Mouse (Mus musculus): ENCODE data around the gene 2510039O18Rik. TPM values are rescaled to one million over a fixed set of nuclear protein-coding genes. Genes with fewer than 3 reads are reported as not detected.

2510039O18Rik gene
- total RNA-seq, 2 experiments from 2014 or later: 31.0 to 31.7 TPM

DNA sequence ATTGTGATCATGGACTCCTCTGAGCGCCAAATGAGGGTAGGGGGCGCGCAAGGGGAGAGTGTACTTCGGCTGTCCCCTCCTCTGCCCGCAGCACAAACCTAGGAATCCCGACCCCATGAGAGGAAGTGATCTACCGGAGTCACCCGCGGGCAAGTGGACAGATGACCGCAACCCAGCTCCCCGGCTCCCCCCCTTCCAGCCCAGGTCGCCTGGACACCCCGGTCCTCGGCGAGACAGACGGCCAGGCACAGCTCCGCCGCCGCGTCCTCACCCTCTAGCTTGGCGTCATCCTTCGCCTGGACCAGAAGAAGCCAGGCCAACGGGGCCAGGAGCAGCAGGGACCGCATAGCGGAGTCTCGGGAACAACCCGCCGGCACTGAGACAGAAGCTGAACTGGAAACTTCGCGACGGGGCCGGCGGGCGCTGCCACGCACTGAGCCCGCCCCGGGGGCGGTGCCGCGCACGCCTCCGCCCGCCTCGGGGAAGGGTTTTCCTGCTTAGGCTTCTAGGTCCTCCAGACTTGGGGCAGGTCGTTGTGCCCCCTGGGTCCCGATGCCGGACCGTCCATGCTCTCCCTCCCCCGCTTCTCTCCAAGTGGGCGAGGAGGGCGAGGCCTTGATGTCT lies 4.3 kb upstream of the 2510039O18Rik start, which contains the start of gene Plod1:
Plod1 (minus strand) TSS at position 437 of the 624 bp plus-strand sequence.
- DNase-seq: peak; percentile 72
- intact Hi-C loops (cut with DNase I): no loop called here

DNA sequence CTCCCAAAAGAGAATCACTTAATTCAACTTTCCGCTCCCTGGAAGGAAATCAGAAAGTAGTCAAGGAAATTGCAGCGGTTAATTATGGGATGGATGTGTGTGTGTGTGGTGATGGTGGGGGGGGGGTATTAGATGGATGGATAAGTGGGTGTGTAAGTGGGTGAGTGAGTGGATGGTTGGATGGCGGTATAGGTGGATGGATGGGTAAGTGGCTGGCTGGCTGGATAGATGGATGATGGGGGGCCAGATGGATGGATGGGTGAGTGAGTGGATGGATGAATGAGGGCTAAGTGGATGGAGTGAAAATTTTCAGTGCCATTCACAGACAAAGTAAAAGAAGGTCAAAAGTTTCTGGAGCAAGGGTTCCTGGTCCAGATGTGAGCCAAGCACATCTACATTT lies 3.7 kb upstream of the 2510039O18Rik start:
- DNase-seq: no peak
- intact Hi-C loops (cut with DNase I): no loop called here

- intact Hi-C loops (cut with DNase I): no loop called here
- DNase-seq: no peak
Observed at GRCm38 (mm10) chr4:147937486-147937885, 3.2 kb upstream of the 2510039O18Rik start.

GRCm38 (mm10) chr4:147938148-147939096 lies 2.3 kb upstream of the 2510039O18Rik start:
- intact Hi-C loops (cut with DNase I): no loop called here
- DNase-seq: no peak

GRCm38 (mm10) chr4:147940111-147940510 lies 584 bp upstream of the 2510039O18Rik start:
- intact Hi-C loops (cut with DNase I): no loop called here
- peak; percentile 11 for DNase-seq

- DNase-seq: peak; percentile 29
- intact Hi-C loops (cut with DNase I): no loop called here
Observed at GRCm38 (mm10) chr4:147941045-147942020, 638 bp downstream of the 2510039O18Rik start.

DNA sequence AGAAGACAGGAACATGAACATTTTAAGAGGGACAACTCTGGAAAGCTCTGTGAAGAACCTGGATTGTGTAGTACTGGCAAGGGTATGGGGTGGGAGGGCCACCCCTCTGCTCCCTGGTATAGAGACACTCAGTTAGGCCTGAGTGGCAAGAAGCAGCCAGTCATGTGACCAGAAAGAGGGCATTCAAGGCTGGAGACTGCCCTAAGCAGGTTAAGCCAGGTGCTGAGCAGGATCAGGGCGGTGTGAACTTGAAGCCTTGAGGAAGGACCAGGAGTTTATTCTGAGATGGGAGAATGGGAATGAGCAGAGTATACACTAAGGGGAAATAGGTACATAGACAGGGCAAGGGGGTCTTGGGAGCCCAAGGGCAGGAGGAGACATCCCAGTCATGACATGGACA lies 2.3 kb downstream of the 2510039O18Rik start:
- intact Hi-C loops (cut with DNase I): no loop called here
- DNase-seq: no peak

GRCm38 (mm10) chr4:147947511-147947910 lies 6.8 kb downstream of the 2510039O18Rik start:
- no peak for DNase-seq
- intact Hi-C loops (cut with DNase I): no loop called here

DNA sequence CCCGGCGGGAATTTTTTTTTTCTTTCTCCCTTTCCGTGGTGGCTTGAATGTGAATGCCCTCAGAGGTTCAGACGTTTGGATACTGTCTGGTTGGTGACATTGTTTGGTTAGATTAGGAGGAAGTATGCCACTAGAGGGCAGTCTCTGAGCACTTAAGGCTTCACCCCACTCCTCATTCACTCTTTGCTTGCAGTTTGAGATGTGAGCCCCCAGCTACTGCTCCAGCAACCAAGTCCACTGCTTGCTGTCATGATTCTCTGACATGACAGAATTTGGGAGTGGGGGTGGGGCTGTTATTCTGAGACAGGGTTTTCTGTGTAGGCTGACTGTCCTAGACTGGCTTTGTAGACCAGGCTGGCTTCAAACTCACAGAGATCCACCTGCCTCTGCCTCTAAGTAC lies 12.9 kb downstream of the 2510039O18Rik start:
- intact Hi-C loops (cut with DNase I): no loop called here
- DNase-seq: peak; percentile 48

DNA sequence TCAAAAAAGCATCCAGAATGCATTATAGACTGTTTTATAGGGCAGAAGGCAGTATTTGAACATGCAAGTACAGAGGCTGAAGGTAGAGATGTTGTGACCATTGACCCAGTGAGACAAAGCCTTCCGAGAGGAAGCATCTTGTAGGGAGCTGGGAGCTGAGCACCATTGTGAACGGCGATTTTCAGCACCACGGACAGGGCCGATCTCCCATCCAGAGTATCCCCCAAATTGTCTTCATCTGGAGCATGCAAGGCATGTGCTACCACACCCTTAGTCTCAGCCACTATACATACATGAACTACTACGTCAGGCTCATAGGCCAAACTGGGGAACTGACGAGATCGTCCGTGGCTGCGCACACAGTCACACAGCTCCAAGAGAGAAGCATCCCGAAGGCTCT lies 16.4 kb downstream of the 2510039O18Rik start:
- DNase-seq: no peak
- intact Hi-C loops (cut with DNase I): no loop called here

DNA sequence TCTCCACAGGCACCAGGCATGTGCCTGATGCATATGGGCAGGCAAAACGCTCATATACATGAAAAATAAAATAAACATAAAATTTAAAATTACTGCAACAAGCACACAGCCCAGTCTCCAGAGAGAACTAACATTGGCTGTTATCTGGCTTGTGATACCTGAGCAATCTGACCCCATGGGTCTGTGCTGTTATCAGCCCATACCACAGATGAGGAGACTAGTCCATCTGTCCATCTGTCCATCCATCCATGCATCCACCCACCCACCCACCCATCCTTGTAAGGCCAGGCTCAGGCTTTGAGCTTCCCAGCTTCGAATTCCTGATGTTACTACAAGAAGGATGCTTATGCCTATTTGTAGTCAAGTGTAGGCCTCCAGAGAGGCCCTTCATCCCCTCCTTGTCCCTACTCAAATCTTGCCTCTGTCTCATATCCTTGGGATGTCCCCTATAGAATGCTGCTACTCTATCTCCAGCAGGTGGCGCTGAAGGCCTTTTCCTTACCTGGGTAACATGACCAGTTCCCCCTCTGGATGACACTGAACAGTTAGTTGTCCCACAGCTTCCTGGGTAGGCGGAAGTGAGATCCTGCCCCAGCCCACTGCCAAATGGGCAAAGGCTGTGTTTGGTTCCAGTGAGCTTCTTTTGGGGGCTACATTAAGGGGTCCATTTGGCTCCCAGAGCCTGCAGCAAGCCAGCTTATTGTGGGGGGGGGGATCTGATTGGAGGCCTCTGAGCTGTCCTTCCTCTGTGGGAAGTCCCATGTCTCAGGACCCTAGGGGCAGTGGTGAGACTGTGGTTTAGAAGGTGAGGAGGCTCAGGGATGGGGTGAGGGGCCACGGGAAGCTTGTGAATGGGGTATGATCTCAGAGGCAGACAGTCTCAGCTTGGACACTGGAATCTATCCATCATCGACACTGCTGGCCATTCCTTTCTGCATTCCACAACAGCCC lies 19.5 kb downstream of the 2510039O18Rik start:
- DNase-seq: peak; percentile 85
- intact Hi-C loops (cut with DNase I): no loop called here

- intact Hi-C loops (cut with DNase I): no loop called here
Observed at GRCm38 (mm10) chr4:147962781-147963180, 22.1 kb downstream of the 2510039O18Rik start.

DNA sequence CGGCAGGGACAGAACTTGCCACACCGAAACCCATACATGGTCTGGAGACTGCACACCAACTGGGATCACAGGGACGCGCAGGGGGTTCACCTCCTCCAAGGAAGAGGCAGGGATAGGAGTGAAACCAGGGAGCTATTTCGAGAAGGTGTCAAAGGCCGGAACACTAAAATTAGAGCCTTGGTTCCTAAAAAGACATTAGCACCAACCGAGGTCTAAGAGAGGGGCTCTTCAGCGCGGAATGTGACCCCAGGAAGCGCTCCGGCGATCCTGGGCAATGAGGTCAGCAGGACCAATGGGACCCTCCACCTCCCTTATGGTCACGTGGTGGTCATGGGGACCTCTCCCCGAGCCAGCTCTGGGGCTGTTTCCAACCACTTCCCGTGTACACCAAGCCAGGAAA lies 22.9 kb downstream of the 2510039O18Rik start:
- no peak for DNase-seq
- intact Hi-C loops (cut with DNase I): no loop called here

More at GRCm38 (mm10) chr4:147962781-147963180, 22.1 kb downstream of the 2510039O18Rik start:
- DNase-seq: no peak

GRCm38 (mm10) chr4:147965712-147966111 lies 25.0 kb downstream of the 2510039O18Rik start:
- DNase-seq: no peak
- intact Hi-C loops (cut with DNase I): no loop called here

- peak; percentile 31 for DNase-seq
- intact Hi-C loops (cut with DNase I): no loop called here
Observed at GRCm38 (mm10) chr4:147968816-147969215, 28.1 kb downstream of the 2510039O18Rik start.

GRCm38 (mm10) chr4:147969337-147969736 lies 28.6 kb downstream of the 2510039O18Rik start:
- no peak for DNase-seq
- intact Hi-C loops (cut with DNase I): no loop called here

DNA sequence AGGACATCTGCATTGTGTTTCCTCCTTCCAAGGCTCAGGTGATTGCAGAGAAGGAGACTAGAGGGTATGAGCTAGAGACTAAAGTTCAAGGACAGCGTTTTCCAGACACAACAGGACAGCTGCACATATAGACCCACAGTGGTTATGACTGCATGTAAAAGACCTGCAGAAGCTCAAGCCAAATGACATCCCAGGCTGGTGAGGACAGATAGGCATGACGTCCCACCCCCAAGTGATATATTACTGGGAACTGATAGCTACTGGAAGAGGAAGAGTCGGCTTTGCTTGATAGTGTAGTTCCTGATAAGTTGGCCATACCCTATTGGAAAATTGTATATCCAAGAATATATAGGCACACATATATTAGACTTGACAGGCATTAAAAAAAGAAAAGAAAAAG lies 35.5 kb downstream of the 2510039O18Rik start:
- DNase-seq: no peak
- intact Hi-C loops (cut with DNase I): no loop called here

DNA sequence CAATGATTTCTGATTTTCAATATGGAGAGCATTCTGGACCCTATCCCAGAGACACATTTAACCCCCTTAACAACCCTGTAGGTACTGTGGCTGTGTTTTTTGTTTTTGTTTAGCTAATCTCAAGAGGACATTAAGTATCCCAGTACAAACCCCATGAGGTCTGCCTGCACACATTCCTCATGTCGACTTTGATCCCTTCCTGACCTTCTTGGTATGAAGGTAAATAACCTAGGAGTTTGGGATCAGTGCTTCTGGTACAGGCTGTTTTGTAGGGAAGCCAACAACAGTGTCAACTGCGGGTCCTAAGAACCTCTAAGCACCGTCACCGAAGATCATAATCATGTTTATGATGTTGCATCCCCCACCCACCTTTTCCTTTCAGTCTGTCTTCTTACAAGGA lies 37.0 kb downstream of the 2510039O18Rik start:
- no peak for DNase-seq
- intact Hi-C loops (cut with DNase I): no loop called here

DNA sequence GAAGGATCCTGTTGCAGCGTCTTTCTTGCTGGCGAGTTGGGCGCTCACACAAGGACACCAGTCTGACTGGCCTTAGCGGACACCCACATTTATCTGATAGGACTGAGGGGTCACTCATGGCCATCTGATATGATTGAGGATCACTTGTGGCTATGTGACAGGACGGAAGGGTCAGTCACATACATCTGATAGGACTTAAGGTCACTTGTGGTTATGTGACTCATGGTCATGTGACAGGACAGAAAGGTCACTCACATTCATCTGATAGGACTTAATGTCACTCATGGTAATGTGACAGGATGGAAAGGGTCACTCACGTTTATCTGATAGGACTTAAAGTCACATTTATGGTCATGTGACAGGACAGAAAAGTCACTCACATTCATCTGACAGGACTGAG lies 37.7 kb downstream of the 2510039O18Rik start:
- no peak for DNase-seq
- intact Hi-C loops (cut with DNase I): no loop called here

Data from left cerebral cortex, postnatal 4 days (tissue).